Mouse (Mus musculus) limb, embryonic 14.5 days (tissue): ENCODE results near the gene Tmem94. TPM values are rescaled to one million over a fixed set of nuclear protein-coding genes. Genes with fewer than 3 reads are reported as not detected.
A peak's percentile ranks its signal among the peaks of the same experiment; 100 is the strongest.

Source experiments
- ATAC-seq: fragments of 200-750 bp; cut with Nextera tagmentation; 2 replicates; pipeline ENCODE4 v1.8.0; 2017; ENCODE audit warnings: low read depth, moderate number of reproducible peaks, moderate TSS enrichment; ENCODE audit not compliant: low FRiP score
- DNase-seq: peaks from one replicate; pipeline ENCODE4 v3.0.0-alpha.2; 2015; ENCODE audit warnings: low spot score
- H3K27ac ChIP-seq: fragments of 300-500 bp; sonication (generic); replicated peaks from 2 replicates; pipeline ENCODE4 v1.5.1; 2014; ENCODE audit warnings: low read depth, mild to moderate bottlenecking, low read length, moderate library complexity, mixed read lengths
- H3K27me3 ChIP-seq: fragments of 300-500 bp; sonication (generic); 2 replicates; pipeline ENCODE4 v1.6.1; 2014; ENCODE audit warnings: low read length, mixed read lengths; ENCODE audit not compliant: control insufficient read depth, insufficient read depth
- H3K36me3 ChIP-seq: fragments of 300-500 bp; sonication (generic); 2 replicates; pipeline ENCODE4 v1.6.1; 2014; ENCODE audit warnings: mild to moderate bottlenecking, low read length, moderate library complexity, mixed read lengths; ENCODE audit not compliant: control insufficient read depth, insufficient read depth
- H3K4me1 ChIP-seq: fragments of 300-500 bp; sonication (generic); 2 replicates; pipeline ENCODE4 v1.6.1; 2014; ENCODE audit warnings: antibody characterized with exemption, low read length, mixed read lengths; ENCODE audit not compliant: control insufficient read depth, insufficient read depth
- H3K4me2 ChIP-seq: fragments of 300-500 bp; sonication (generic); replicated peaks from 2 replicates; pipeline ENCODE4 v1.6.1; 2014; ENCODE audit warnings: low read depth, mild to moderate bottlenecking, low read length, moderate library complexity; ENCODE audit not compliant: severe bottlenecking
- H3K4me3 ChIP-seq: fragments of 300-500 bp; sonication (generic); replicated peaks from 2 replicates; pipeline ENCODE4 v1.5.1; 2014; ENCODE audit warnings: low read length
- H3K9ac ChIP-seq: fragments of 300-500 bp; sonication (generic); 2 replicates; pipeline ENCODE4 v1.6.1; 2014; ENCODE audit warnings: mild to moderate bottlenecking, low read depth, low read length, moderate library complexity; ENCODE audit not compliant: severe bottlenecking
- H3K9me3 ChIP-seq: fragments of 300-500 bp; sonication (generic); 2 replicates; pipeline ENCODE4 v1.6.1; 2016; ENCODE audit warnings: low read length; ENCODE audit not compliant: control insufficient read depth
- POLR2A ChIP-seq: fragments of 200-500 bp; IDR thresholded peaks from 2 replicates; pipeline ENCODE4 v1.8.0; 2012; ENCODE audit warnings: inconsistent platforms, mild to moderate bottlenecking, moderate library complexity, borderline replicate concordance; ENCODE audit not compliant: insufficient read depth, insufficient read length; ENCODE audit errors: extremely low read depth
- WGBS: fragments of 180-500 bp; shearing (Covaris S2); extraction: QIAGEN DNeasy Blood & Tissue Kit; methylation state at CpG from one replicate; pipeline ENCODE4 v1.1.7; 2014; 5-methylcytosine and 5-hydroxymethylcytosine counted together
- polyA plus RNA-seq, 2 experiments: library from polyadenylated mRNA; depleted of rRNA in 1 of 2; stranded (reverse) in 1 of 2; unstranded in 1 of 2; fragments of >200 nt; fragmentation: Nextera tagmentation in 1 of 2; extraction: Ambion mirVana in 1 of 2; gene quantifications; 2 replicates each; pipeline versions ENCODE4 v1.2.1 to v1.2.3; 2012 to 2014

Tmem94 gene
- polyA plus RNA-seq, 2 experiments, result 17.9 to 46.8 TPM

DNA sequence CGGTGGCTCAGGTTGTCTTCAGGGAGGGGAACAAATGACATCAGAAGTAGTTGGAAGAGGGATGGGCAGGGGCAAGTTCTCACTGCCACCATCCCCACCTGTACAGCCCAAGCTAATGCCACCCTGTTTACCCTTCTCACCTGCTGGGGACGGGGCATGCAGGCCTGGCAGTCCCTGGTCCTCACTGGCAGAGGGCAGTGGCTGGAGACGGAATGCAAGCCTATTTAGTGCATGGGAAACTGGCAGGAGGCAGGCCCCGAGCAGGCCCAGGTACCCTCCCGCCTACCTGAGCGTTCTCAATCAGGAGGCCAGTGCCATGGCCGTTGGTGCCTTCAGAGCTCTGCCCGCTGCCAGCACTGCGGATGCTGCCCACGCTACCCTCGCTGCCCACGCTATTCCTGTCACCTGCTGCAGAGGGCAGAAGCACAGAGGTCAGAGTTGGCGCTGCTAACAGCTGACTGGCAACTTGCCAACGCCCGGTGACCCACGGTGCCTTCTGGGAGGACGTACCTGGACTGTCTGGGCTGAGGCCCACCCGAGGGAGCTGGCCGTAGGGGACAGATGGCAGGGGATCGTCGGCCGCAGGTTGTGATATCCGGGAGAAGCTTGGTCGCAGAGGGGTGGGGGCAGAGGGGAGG lies 38.0 kb downstream of the Tmem94 start:
- H3K4me2 ChIP-seq, result no peak overlapping the region
- DNase-seq (no peak), ATAC-seq (no peak)
- H3K36me3 ChIP-seq, result peaks cover 88% of the 10 kb centered on the region
- H3K4me3 ChIP-seq, result no peak overlapping the region
- WGBS, result 92% methylated on average over 24 of the region's 24 CpGs
- H3K9me3 ChIP-seq, result no peaks in the 10 kb centered on the region
- peaks cover 4% of the 10 kb centered on the region for H3K4me1 ChIP-seq
- no peak overlapping the region for H3K9ac ChIP-seq
- H3K27me3 ChIP-seq, result no peaks in the 10 kb centered on the region
- TF ChIP-seq POLR2A, result no peak
- H3K27ac ChIP-seq, result no peak overlapping the region

DNA sequence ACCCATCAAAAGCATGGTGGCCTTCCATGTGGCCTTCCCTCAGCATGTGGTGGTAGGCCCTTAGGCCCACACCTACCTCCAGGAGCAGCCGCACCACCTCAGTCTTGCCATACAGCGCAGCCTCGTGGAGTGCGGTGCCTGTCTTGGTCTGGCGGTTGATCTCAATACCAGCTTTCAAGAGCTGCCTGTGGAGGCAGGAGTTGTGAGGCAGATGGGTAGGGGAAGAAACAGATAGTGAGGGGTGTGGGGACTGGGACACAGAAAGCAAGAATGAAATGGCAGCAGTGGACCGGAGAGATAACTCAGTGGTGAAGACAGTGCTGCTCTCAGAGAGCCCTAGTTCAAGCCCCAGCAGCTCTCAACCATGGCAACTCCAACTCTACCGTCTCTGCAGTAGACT lies 39.8 kb downstream of the Tmem94 start:
- Histone ChIP-seq H3K9ac (no peak overlapping the region), H3K4me2 (no peak overlapping the region), H3K4me3 (no peak overlapping the region), H3K4me1 (peaks cover 21% of the 10 kb centered on the region), H3K9me3 (no peaks in the 10 kb centered on the region), H3K36me3 (peaks cover 75% of the 10 kb centered on the region), H3K27me3 (no peaks in the 10 kb centered on the region), H3K27ac (no peak overlapping the region)
- 95% methylated on average over 7 of the region's 7 CpGs for WGBS
- no peak for ATAC-seq
- DNase-seq, result no peak
- TF ChIP-seq POLR2A, result no peak

GRCm38 (mm10) chr11:115806154-115806553 lies 40.9 kb downstream of the Tmem94 start:
- 96% methylated on average over 10 of the region's 10 CpGs for WGBS
- H3K4me3 ChIP-seq, result no peak overlapping the region
- no peak for TF ChIP-seq POLR2A
- no peak overlapping the region for H3K27ac ChIP-seq
- no peaks in the 10 kb centered on the region for H3K27me3 ChIP-seq
- H3K4me2 ChIP-seq, result no peak overlapping the region
- H3K9ac ChIP-seq, result no peak overlapping the region
- DNase-seq (no peak), ATAC-seq (no peak)
- peaks cover 75% of the 10 kb centered on the region for H3K36me3 ChIP-seq
- peaks cover 31% of the 10 kb centered on the region for H3K4me1 ChIP-seq
- no peaks in the 10 kb centered on the region for H3K9me3 ChIP-seq

DNA sequence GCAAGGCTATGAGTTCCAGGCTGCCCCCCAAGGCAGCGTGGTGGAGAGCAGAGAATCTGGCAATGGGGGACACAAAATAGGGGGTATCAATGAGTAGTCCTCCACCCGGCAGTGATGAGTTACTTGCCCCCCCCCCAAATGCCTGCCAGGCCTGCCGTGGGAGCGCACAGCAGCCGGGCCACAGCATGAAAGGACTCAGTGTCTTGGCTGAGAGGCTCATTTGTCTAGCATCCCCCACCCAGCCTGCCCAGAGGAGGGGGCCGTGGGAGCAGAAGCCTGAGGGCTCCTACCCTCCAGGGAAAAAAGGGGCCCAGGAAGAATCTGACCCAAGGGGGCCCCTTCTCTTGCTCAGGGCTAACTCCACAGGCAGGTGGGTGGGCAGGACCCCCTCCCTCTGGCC lies 42.1 kb downstream of the Tmem94 start:
- no peak for ATAC-seq
- H3K4me1 ChIP-seq, result peaks cover 41% of the 10 kb centered on the region
- no peak overlapping the region for H3K9ac ChIP-seq
- H3K36me3 ChIP-seq, result peaks cover 74% of the 10 kb centered on the region
- H3K27ac ChIP-seq, result no peak overlapping the region
- H3K4me2 ChIP-seq, result no peak overlapping the region
- H3K27me3 ChIP-seq, result no peaks in the 10 kb centered on the region
- H3K4me3 ChIP-seq, result no peak overlapping the region
- no peaks in the 10 kb centered on the region for H3K9me3 ChIP-seq
- 73% methylated on average over 6 of the region's 6 CpGs for WGBS
- no peak for TF ChIP-seq POLR2A
- no peak for DNase-seq

GRCm38 (mm10) chr11:115807971-115808370 lies 42.7 kb downstream of the Tmem94 start:
- H3K4me3 ChIP-seq, result no peak overlapping the region
- WGBS, result 70% methylated on average over 11 of the region's 11 CpGs
- peak overlapping the region; percentile 38; the same call in 1 of the 2 replicates for H3K27ac ChIP-seq
- no peaks in the 10 kb centered on the region for H3K27me3 ChIP-seq
- ATAC-seq (no peak), DNase-seq (no peak)
- peaks cover 46% of the 10 kb centered on the region for H3K4me1 ChIP-seq
- no peak overlapping the region; the same call in 1 of the 2 replicates for H3K4me2 ChIP-seq
- no peak for TF ChIP-seq POLR2A
- H3K36me3 ChIP-seq, result peaks cover 67% of the 10 kb centered on the region
- no peak overlapping the region for H3K9ac ChIP-seq
- no peaks in the 10 kb centered on the region for H3K9me3 ChIP-seq

DNA sequence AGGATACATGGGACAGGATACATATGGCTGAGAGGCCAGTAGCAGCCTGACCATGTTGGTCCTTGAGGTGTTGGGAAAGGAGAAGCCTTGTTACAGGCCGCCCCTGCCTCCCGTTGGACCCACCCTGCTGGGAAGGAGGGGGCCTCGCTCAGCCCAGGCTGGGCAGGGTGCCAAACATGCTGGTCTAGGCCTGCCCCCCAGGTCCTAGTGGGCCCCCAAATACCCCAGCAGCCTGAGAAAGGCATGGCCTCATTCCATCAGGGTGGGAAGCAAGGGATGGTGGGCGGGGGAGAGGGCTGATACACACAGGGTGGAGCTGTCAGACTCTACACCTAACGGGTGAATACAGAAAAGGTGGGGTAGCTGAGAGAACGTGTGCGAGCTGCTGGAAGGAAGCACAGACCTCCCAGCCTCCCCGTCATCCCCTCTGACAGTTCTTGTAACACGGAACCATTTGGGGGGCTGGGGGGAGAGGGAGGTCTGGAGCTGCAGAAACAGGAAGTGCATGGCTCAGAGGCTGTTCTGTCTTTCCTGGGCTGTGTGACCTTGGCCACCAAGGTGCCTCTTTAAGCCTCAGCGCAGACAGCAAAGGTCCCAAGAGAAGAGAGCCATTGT lies 43.6 kb downstream of the Tmem94 start:
- WGBS, result 22% methylated on average over 10 of the region's 10 CpGs
- H3K4me1 ChIP-seq, result peaks cover 46% of the 10 kb centered on the region
- H3K27me3 ChIP-seq, result no peaks in the 10 kb centered on the region
- peak overlapping the region; percentile 14 for H3K4me3 ChIP-seq
- no peaks in the 10 kb centered on the region for H3K9me3 ChIP-seq
- TF ChIP-seq POLR2A, result no peak
- ATAC-seq, result no peak
- H3K27ac ChIP-seq, result peak overlapping the region; percentile 48
- peaks cover 59% of the 10 kb centered on the region for H3K36me3 ChIP-seq
- DNase-seq, result peak; percentile 76
- peak overlapping the region; percentile 97 for H3K4me2 ChIP-seq
- peak overlapping the region; percentile 36 for H3K9ac ChIP-seq
